Mouse (Mus musculus): ENCODE results near the gene Luc7l. TPM values are rescaled to one million over a fixed set of nuclear protein-coding genes. Genes with fewer than 3 reads are reported as not detected.

Luc7l gene
- polyA plus RNA-seq, 1 experiment from 2014 or later = 134 TPM

DNA sequence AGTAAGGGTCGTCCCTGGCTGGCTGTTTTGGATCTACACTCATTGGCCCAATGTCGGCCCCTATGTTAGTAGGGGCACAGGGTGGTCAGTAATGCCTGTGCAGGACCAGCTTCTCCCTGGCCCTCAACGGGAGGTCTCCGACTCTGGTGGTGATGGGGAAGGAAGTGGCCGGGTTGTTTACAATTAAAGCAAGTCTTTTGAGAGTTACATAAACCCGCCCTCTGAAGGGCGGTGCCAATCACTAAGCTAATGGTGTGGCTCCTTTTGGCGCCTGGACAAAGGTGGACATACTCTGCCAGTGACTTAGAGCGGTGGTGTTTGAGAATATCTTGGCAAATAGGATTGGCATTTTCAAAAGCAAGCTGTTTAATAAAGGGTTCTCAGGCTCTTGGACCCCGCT is 62.8 kb downstream of the Luc7l start:
- ATAC-seq (ENCODE audit: insufficient number of reproducible peaks, insufficient read depth, low FRiP score, low TSS enrichment, low read depth) = no peak
- H3K4me2 ChIP-seq = no peak overlapping the region
- no peak overlapping the region for H3K9ac ChIP-seq
- 38% methylated on average over 10 of the region's 10 CpGs for WGBS
- peaks cover 3% of the 10 kb centered on the region; the same call in 1 of the 2 replicates for H3K4me1 ChIP-seq
- no peaks in the 10 kb centered on the region for H3K9me3 ChIP-seq
- H3K4me3 ChIP-seq = no peak overlapping the region
- H3K27ac ChIP-seq = no peak overlapping the region
- H3K36me3 ChIP-seq = no peaks in the 10 kb centered on the region
- H3K27me3 ChIP-seq = peaks cover 23% of the 10 kb centered on the region

DNA sequence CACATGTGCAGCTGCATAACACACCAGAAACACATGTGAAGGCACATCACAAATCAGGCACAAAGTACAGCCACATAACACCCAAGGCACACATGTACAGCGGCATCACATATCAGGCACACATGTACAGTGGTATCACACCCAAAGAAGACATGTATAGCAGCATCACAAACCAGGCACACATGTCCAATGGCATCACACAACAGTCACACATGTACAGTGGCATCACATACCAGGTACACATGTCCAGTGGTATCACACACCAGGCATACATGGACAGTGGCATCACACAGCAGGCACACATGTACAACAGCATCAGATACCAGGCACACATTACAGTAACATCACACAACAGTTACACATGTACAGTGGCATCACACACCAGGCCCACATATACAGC is 65.7 kb downstream of the Luc7l start:
- no peak overlapping the region for H3K9ac ChIP-seq
- no peaks in the 10 kb centered on the region for H3K36me3 ChIP-seq
- H3K27ac ChIP-seq = no peak overlapping the region
- no peak overlapping the region for H3K4me3 ChIP-seq
- H3K4me2 ChIP-seq = no peak overlapping the region
- no peaks in the 10 kb centered on the region for H3K9me3 ChIP-seq
- no peak for ATAC-seq (ENCODE audit: insufficient number of reproducible peaks, insufficient read depth, low FRiP score, low TSS enrichment, low read depth)
- H3K4me1 ChIP-seq = peaks cover 3% of the 10 kb centered on the region; the same call in 1 of the 2 replicates
- peaks cover 23% of the 10 kb centered on the region for H3K27me3 ChIP-seq
- WGBS = 86% methylated on average over 1 of the region's 1 CpGs

Other genes with a start within 250 kb of the Luc7l start
- 22.8 and 23.5 TPM in 2 replicates for gene Rab11fip3, start 183.3 kb upstream of the Luc7l start, polyA plus RNA-seq (2015; fragmentation: Nextera tagmentation; extraction: Ambion mirVana)
- 42.9 and 44.9 TPM in 2 replicates for gene Decr2, start 162.6 kb upstream of the Luc7l start, polyA plus RNA-seq (2015; fragmentation: Nextera tagmentation; extraction: Ambion mirVana)
- gene Nme4, start 157.3 kb upstream of the Luc7l start, polyA plus RNA-seq (2015; fragmentation: Nextera tagmentation; extraction: Ambion mirVana) = 138 and 142 TPM in 2 replicates
- gene Tmem8, start 139.6 kb upstream of the Luc7l start, polyA plus RNA-seq (2015; fragmentation: Nextera tagmentation; extraction: Ambion mirVana) = 1.4 and 1.7 TPM in 2 replicates
- 180 and 209 TPM in 2 replicates for gene Mrpl28, start 129.4 kb upstream of the Luc7l start, polyA plus RNA-seq (2015; fragmentation: Nextera tagmentation; extraction: Ambion mirVana)
- 9.9 and 10.5 TPM in 2 replicates for gene Axin1, start 114.2 kb upstream of the Luc7l start, polyA plus RNA-seq (2015; fragmentation: Nextera tagmentation; extraction: Ambion mirVana)
- 0.28 and 0.95 TPM in 2 replicates for gene Pdia2, start 53.8 kb upstream of the Luc7l start, polyA plus RNA-seq (2015; fragmentation: Nextera tagmentation; extraction: Ambion mirVana)
- gene Rgs11, start 49.9 kb upstream of the Luc7l start, polyA plus RNA-seq (2015; fragmentation: Nextera tagmentation; extraction: Ambion mirVana) = 11.4 and 14.6 TPM in 2 replicates
- gene Arhgdig, start 45.1 kb upstream of the Luc7l start, polyA plus RNA-seq (2015; fragmentation: Nextera tagmentation; extraction: Ambion mirVana) = 10.2 and 16.4 TPM in 2 replicates
- 39.1 and 43.1 TPM in 2 replicates for gene Fam234a, start 8.7 kb upstream of the Luc7l start, polyA plus RNA-seq (2015; fragmentation: Nextera tagmentation; extraction: Ambion mirVana)
- gene Neurl1b, start 161.9 kb downstream of the Luc7l start, polyA plus RNA-seq (2015; fragmentation: Nextera tagmentation; extraction: Ambion mirVana) = 0.67 and 0.89 TPM in 2 replicates

Measured in embryonic facial prominence, embryonic 13.5 days (tissue).